Mouse (Mus musculus) cerebellum, adult 2 months (tissue): Measurements from ENCODE around the gene Cd79b.

ENCODE experiments used
- CTCF ChIP-seq: fragments of 200-500 bp; IDR thresholded peaks from 2 replicates; pipeline ENCODE4 v1.5.1; 2011; ENCODE audit warnings: low read depth, mild to moderate bottlenecking, control low read depth, low read length, moderate library complexity, borderline replicate concordance; ENCODE audit not compliant: insufficient read depth
- POLR2A ChIP-seq: fragments of 200-500 bp; IDR thresholded peaks from 2 replicates; pipeline ENCODE4 v1.6.1; 2011; ENCODE audit warnings: low read length, control low read depth, borderline replicate concordance; ENCODE audit not compliant: insufficient read depth

GRCm38 (mm10) chr11:106310123-106310522, 4.4 kb downstream of the Cd79b start:
- TF ChIP-seq CTCF (no peak), POLR2A (no peak)
